8 mouse cellular contexts compared by ENCODE assay signal in genomic region chr5:150097620-150098019, GRCm38 (mm10). TPM values are rescaled to one million over a fixed set of nuclear protein-coding genes. Genes with fewer than 3 reads are reported as not detected.
DNase-seq lines count a peak whose midpoint lies in the region; ATAC-seq lines count a peak whose summit lies in the region.

No protein-coding gene starts in this region.

- peak; percentile 72 for ATAC-seq in cerebellum, adult (ENCODE audit: insufficient number of reproducible peaks, low FRiP score, low TSS enrichment)
- peak; percentile 73 for ATAC-seq in erythroblast, adult 5-6 weeks (replicated peaks; ENCODE audit: low FRiP score, poor library complexity, severe bottlenecking)

- intact Hi-C loops in heart, postnatal 14 days (cut with DNase I) = loop anchor here (1.0 kb wide), 1 partner anchor 60 kb away; no protein-coding TSS in a partner anchor

- DNase-seq in cerebellum, adult 9-10 months = no peak
- DNase-seq in adrenal gland, postnatal 36 days = peak; percentile 25 to 48
- peak; percentile 57 to 68 for DNase-seq in heart, postnatal 14 days
- peak; percentile 74 for DNase-seq in kidney, postnatal 4 days
- DNase-seq in lung, postnatal 4 days = peak; percentile 45 to 62
- peak; percentile 71 to 78 for DNase-seq in right cerebral cortex, postnatal 10 days (ENCODE audit: low spot score in 2 of 2)

RNA-seq across cellular contexts. Expression of gene Fry, which starts 20.8 kb away (rescaled TPM):
- total RNA-seq in adrenal gland, postnatal 36 days (2021) = 10 to 100 TPM; 29.9 to 40.9 TPM
- 16.1 and 30.1 TPM in 2 replicates for total RNA-seq in erythroblast, adult 5-6 weeks (2015; ENCODE audit: low replicate concordance)
- total RNA-seq in erythroblast, adult 5-6 weeks (2017; ENCODE audit: low replicate concordance) = 10.3 and 16.4 TPM in 2 replicates
- total RNA-seq in heart, postnatal 14 days (2021) = 100 to 1,000 TPM; 150 to 174 TPM
